Mouse (Mus musculus): Measurements from ENCODE around the gene Slitrk3.

GRCm38 (mm10) chr3:73042256-73042655 is 15.3 kb downstream of the Slitrk3 start:
- TF ChIP-seq CTCF (IDR thresholded peaks at IDR 0.05; ENCODE audit: control insufficient read depth, insufficient read depth, low read length) = no peak
- no peak for TF ChIP-seq POLR2A (IDR thresholded peaks at IDR 0.05; ENCODE audit: borderline replicate concordance, control insufficient read depth, low read depth, low read length)
